Mouse (Mus musculus) heart, embryonic 14.5 days (tissue): ENCODE results near the gene Ddx28. TPM values are rescaled to one million over a fixed set of nuclear protein-coding genes. Genes with fewer than 3 reads are reported as not detected.
"Not testable (repeated sequence)": the region's sequence is repeated elsewhere in the genome, so short reads cannot be mapped to it uniquely, and the experiment has no call there.

Experiments
- ATAC-seq: fragments of 200-750 bp; cut with Nextera tagmentation; 2 replicates; pipeline ENCODE4 v1.8.0; 2017; ENCODE audit warnings: low read depth, moderate TSS enrichment; ENCODE audit not compliant: insufficient number of reproducible peaks, insufficient read depth, low FRiP score
- H3K27ac ChIP-seq, 2 experiments: fragments of 200-500 bp in 1 of 2; fragments of 300-500 bp in 1 of 2; sonication (generic) in 1 of 2; replicated peaks in 1 of 2; 2 replicates each; pipeline ENCODE4 v1.5.1; 2012 to 2014; ENCODE audit warnings: low read depth in 2 of 2, low read length in 2 of 2, control low read depth in 1 of 2, mild to moderate bottlenecking in 1 of 2, mixed read lengths in 1 of 2; ENCODE audit not compliant: control insufficient read depth in 1 of 2, insufficient read depth in 1 of 2
- H3K27me3 ChIP-seq: fragments of 300-500 bp; sonication (generic); 2 replicates; pipeline ENCODE4 v1.6.1; 2014; ENCODE audit warnings: mild to moderate bottlenecking, low read length, control low read depth; ENCODE audit not compliant: control insufficient read depth, insufficient read depth
- H3K36me3 ChIP-seq: fragments of 300-500 bp; sonication (generic); 2 replicates; pipeline ENCODE4 v1.6.1; 2014; ENCODE audit warnings: mild to moderate bottlenecking, control low read depth, low read length, mixed read lengths; ENCODE audit not compliant: control insufficient read depth, insufficient read depth
- H3K4me1 ChIP-seq, 2 experiments: fragments of 200-500 bp in 1 of 2; fragments of 300-500 bp in 1 of 2; sonication (generic) in 1 of 2; 2 replicates each; pipeline ENCODE4 v1.6.1; 2012 to 2014; ENCODE audit warnings: low read length in 2 of 2, control low read depth in 1 of 2, mixed read lengths in 1 of 2; ENCODE audit not compliant: control insufficient read depth in 2 of 2, insufficient read depth in 2 of 2
- H3K4me2 ChIP-seq: fragments of 300-500 bp; sonication (generic); 2 replicates; pipeline ENCODE4 v1.6.1; 2014; ENCODE audit warnings: mild to moderate bottlenecking, low read length
- H3K4me3 ChIP-seq, 2 experiments: fragments of 200-500 bp in 1 of 2; fragments of 300-500 bp in 1 of 2; sonication (generic) in 1 of 2; 2 replicates each; pipeline ENCODE4 v1.5.1; 2012 to 2014; ENCODE audit warnings: low read length in 2 of 2, mild to moderate bottlenecking in 2 of 2, control low read depth in 1 of 2, low read depth in 1 of 2, moderate library complexity in 1 of 2; ENCODE audit not compliant: control insufficient read depth in 1 of 2, insufficient read depth in 1 of 2
- H3K9ac ChIP-seq: fragments of 300-500 bp; sonication (generic); 2 replicates; pipeline ENCODE4 v1.6.1; 2014; ENCODE audit warnings: mild to moderate bottlenecking, low read length
- H3K9me3 ChIP-seq: fragments of 300-500 bp; sonication (generic); 2 replicates; pipeline ENCODE4 v1.6.1; 2016; ENCODE audit warnings: low read length, control low read depth; ENCODE audit not compliant: control insufficient read depth
- WGBS: fragments of 180-500 bp; shearing (Covaris S2); extraction: QIAGEN DNeasy Blood & Tissue Kit; methylation state at CpG from one replicate; pipeline ENCODE4 v1.1.7; 2014; 5-methylcytosine and 5-hydroxymethylcytosine counted together
- polyA plus RNA-seq: library from polyadenylated mRNA; unstranded; fragments of >200 nt; fragmentation: Nextera tagmentation; extraction: Ambion mirVana; gene quantifications from 2 replicates; pipeline ENCODE4 v1.2.1, GENCODE M21; 2014

Gene Ddx28
- polyA plus RNA-seq, 1 experiment from 2014 or later: 13.1 TPM

DNA sequence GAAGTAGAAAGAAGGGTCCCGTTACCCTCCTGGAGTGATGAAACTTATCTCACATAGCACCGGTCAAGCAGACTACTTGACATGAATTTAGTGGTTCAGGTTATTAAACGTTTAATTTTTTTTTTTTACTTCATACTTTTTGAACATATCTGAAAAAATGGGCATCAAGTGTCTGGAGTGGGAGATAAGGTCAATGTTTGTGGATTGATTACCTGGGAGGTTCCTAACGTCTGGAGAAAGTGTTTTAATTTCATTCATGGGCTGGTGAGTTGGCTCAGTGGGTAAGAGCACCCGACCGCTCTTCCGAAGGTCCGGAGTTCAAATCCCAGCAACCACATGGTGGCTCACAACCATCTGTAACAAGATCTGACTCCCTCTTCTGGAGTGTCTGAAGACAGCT is 521 bp upstream of the Ddx28 start:
- 77% methylated on average over 8 of the region's 8 CpGs for WGBS
- H3K27me3 ChIP-seq, H3K9me3 ChIP-seq, ATAC-seq, H3K27ac ChIP-seq: not testable (repeated sequence)
- Histone ChIP-seq H3K4me2 (peak overlapping the region; percentile 99), H3K4me3 (peak overlapping the region in 1 of 2 experiments; percentile 92; a peak in 2 of 4 replicates), H3K36me3 (peaks cover 13% of the 10 kb centered on the region), H3K9ac (peak overlapping the region; percentile 93; the same call in 1 of the 2 replicates), H3K4me1 (peaks cover 9 to 12% of the 10 kb centered on the region in 2 experiments; a peak in 3 of 4 replicates)

DNA sequence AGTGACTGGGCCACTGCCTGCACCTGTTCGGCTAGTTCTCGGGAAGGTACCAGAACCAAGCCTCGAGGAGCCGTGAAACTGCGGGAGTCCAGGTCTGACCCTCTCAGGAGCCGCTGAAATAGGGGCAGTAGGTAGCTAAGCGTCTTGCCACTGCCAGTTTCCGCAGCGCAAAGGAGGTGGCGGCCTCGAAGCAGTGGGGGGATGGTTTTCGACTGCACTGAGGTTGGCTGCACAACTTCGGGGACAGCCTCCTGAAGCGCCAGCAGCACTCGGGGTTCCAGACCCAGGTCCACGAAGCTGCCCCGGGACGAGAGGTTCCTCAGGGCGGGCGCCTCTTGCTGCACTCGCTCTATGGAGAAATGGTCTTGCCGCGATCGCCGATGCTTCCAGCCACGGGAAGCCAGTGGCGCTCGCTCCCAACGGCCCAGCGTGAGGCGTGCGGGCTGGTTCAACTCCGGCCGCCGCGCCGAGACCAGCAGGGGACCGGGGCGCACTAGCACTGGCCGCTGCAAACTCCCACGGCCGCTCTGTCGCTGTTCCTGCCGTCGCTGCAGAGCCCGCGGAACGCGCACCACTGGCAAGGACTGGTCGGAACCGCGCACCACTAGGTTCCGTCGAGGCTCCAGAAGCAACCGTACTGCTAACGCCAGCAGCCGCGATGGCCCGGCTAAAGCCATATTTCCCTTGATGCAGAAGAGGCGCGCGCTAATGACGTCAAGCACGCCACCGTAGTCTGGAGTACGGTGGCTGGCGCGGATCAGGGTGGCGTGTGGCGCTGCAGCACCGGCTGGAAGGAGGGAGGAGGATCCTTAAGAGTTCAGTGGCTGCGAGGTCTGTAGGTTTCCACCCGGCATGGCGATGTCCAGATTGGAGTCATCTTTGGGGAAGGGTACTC is 687 bp downstream of the Ddx28 start:
- H3K4me3 ChIP-seq: peak overlapping the region; percentile 76 to 92
- no peaks in the 10 kb centered on the region for H3K9me3 ChIP-seq
- H3K4me1 ChIP-seq: peaks cover 9 to 12% of the 10 kb centered on the region in 2 experiments; a peak in 3 of 4 replicates
- peak overlapping the region; percentile 93 for H3K9ac ChIP-seq
- peak overlapping the region; percentile 99 for H3K4me2 ChIP-seq
- peaks cover 9% of the 10 kb centered on the region for H3K36me3 ChIP-seq
- peak; percentile 83 for ATAC-seq
- H3K27ac ChIP-seq: peak overlapping the region in 1 of 2 experiments; percentile 51; a peak in 3 of 4 replicates
- 1% methylated on average over 74 of the region's 74 CpGs for WGBS
- H3K27me3 ChIP-seq: no peaks in the 10 kb centered on the region

DNA sequence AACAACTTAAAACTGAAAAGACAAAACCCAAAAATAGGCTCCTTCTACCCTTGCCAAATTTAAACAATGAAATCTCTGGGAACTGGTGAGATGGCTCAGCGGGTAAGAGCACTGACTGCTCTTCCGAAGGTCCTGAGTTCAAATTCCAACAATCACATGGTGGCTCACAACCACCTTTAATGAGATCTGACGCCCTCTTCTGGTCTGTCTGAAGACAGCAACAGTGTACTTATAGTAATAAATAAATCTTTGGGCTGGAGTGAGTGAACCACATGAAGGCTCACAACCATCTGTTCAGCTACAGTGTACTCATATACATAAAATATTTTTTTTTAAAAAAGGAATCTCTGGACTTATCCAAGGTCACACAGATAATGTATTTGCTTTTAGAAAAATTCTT is 3.8 kb downstream of the Ddx28 start:
- not testable (repeated sequence) for H3K9ac ChIP-seq, ATAC-seq, H3K9me3 ChIP-seq, H3K27me3 ChIP-seq, H3K36me3 ChIP-seq, H3K4me3 ChIP-seq, H3K27ac ChIP-seq, H3K4me2 ChIP-seq
- WGBS: 51% methylated on average over 3 of the region's 3 CpGs
- H3K4me1 ChIP-seq: peaks cover 9 to 12% of the 10 kb centered on the region in 2 experiments; a peak in 3 of 4 replicates

DNA sequence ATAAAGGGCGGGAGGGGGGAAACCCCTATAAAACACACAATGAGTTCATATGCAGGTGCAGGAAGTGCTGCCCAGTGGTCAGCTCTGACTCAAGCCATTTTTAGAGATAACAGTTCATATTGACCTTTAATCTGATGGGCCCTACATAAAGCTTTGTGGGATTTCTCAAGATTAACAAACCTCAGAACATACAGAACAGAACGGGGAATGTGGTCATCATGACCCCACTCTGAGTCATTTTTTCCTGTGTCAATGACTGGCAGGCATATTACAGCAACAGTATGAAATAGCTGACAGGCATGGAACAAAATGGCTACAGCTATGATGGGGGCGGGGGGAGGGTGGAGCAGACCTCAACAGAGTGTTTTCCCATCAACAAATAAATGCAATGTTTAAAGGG is 4.5 kb downstream of the Ddx28 start:
- WGBS: 69% methylated on average over 3 of the region's 3 CpGs
- ATAC-seq: no peak
- H3K4me1 ChIP-seq: peaks cover 9 to 12% of the 10 kb centered on the region in 2 experiments; a peak in 3 of 4 replicates
- H3K9me3 ChIP-seq: no peaks in the 10 kb centered on the region
- no peak overlapping the region for H3K27ac ChIP-seq
- peaks cover 4% of the 10 kb centered on the region; the same call in 1 of the 2 replicates for H3K36me3 ChIP-seq
- H3K4me3 ChIP-seq: no peak overlapping the region
- no peak overlapping the region for H3K9ac ChIP-seq
- no peaks in the 10 kb centered on the region for H3K27me3 ChIP-seq
- H3K4me2 ChIP-seq: no peak overlapping the region

DNA sequence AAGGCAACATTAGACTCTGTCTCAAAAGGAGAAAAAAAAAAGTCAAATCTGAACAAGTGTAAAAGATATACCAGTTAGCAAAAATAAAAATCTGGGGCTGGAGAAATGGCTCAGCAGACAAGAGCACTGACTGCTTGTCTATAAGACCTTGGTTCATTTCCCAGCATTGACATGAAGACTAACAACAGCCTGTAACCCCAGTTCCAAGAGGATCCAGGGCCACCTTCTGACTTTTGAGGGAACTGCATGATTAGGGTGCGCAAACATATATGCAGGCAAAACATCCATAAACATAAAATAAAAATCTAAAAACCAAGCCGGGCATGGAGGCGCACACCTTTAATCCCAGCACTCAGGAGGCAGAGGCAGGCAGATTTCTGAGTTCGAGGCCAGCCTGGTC is 5.3 kb downstream of the Ddx28 start:
- H3K4me3 ChIP-seq: no peak overlapping the region
- WGBS: 84% methylated on average over 4 of the region's 4 CpGs
- no peak overlapping the region for H3K27ac ChIP-seq
- peaks cover 6 to 8% of the 10 kb centered on the region in 2 experiments; a peak in 3 of 4 replicates for H3K4me1 ChIP-seq
- no peaks in the 10 kb centered on the region for H3K9me3 ChIP-seq
- peaks cover 4% of the 10 kb centered on the region; the same call in 1 of the 2 replicates for H3K36me3 ChIP-seq
- no peaks in the 10 kb centered on the region for H3K27me3 ChIP-seq
- ATAC-seq: no peak
- H3K9ac ChIP-seq: no peak overlapping the region
- H3K4me2 ChIP-seq: no peak overlapping the region

DNA sequence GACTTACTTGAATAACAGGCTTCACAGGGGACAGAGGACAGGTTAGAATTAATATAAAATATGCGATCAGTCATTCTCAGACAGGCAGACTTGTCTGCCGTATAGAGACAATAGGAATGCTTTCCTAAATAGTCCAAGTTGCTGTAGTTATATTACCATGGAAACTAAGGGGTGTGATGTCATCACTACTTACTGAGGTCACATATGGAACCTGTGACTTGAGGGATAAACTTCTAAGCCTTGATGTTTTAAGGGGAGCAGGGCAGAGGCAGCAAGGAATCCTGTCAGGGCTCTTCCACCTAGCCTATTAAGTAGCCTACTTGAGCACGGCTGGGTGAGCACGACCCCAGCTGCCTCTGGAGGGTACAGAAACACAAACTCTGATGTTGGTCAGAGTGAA is 5.8 kb downstream of the Ddx28 start, which contains the start of gene Dpep2nb:
Gene Dpep2nb, minus strand, starts transcription at position 101 of the 400 bp plus-strand sequence.
- Histone ChIP-seq H3K36me3 (peaks cover 4% of the 10 kb centered on the region; the same call in 1 of the 2 replicates), H3K4me3 (no peak within 1 kb of the TSS), H3K4me2 (no peak within 1 kb of the TSS), H3K27ac (no peak within 1 kb of the TSS), H3K27me3 (no peaks in the 10 kb centered on the region), H3K9ac (no peak within 1 kb of the TSS), H3K4me1 (peaks cover 6 to 8% of the 10 kb centered on the region in 2 experiments; a peak in 3 of 4 replicates), H3K9me3 (no peaks in the 10 kb centered on the region)
- WGBS: 75% methylated on average over 4 of the region's 4 CpGs
- no peak for ATAC-seq

DNA sequence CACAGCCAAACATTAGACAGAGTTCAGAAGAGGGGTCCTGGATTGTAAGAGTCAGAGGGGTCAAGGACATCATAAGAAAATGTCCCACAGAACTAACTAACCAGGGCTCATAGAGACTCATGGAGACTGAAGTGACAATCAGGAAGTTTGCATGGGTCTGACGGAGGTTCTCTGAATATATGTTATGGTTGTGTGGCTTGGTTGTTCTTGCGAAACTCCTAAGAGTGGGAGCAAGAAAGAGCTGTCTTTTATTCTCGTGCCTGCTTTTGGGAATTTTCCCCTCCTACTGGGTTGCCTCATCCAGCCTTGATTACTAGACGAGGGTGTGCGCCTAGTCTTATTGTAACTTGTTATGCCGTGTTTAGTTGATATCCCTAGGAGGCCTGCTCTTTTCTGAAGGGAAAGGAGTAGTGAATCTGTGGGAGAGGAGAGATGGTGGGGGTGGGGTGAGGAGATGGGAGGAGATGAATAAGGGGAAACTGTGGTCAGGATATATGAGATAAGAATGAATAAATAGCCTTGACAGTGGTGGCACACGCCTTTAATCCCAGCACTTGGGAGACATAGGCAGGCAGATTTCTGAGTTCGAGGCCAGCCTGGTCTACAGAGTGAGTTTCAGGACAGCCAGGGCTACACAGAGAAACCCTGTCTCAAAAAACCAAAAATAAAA is 7.0 kb downstream of the Ddx28 start:
- H3K4me2 ChIP-seq: no peak overlapping the region
- WGBS: 69% methylated on average over 8 of the region's 8 CpGs
- no peaks in the 10 kb centered on the region for H3K27me3 ChIP-seq

More for the DNA sequence above, 7.0 kb downstream of the Ddx28 start:
- Histone ChIP-seq H3K27ac (no peak overlapping the region), H3K9me3 (no peaks in the 10 kb centered on the region), H3K9ac (no peak overlapping the region), H3K36me3 (peaks cover 4% of the 10 kb centered on the region; the same call in 1 of the 2 replicates), H3K4me3 (no peak overlapping the region), H3K4me1 (no peaks in the 10 kb centered on the region)
- ATAC-seq: no peak
